Mouse (Mus musculus): ENCODE measurements around the gene Plin5. TPM values are rescaled to one million over a fixed set of nuclear protein-coding genes. Genes with fewer than 3 reads are reported as not detected.

Plin5 gene
- 0.37 and 0.65 TPM in 2 replicates for polyA plus RNA-seq (2012; rRNA removed)

GRCm38 (mm10) chr17:56117251-56117710, at the start of gene Plin5:
Gene Plin5, minus strand, starts transcription at chr17:56117596.

DNA sequence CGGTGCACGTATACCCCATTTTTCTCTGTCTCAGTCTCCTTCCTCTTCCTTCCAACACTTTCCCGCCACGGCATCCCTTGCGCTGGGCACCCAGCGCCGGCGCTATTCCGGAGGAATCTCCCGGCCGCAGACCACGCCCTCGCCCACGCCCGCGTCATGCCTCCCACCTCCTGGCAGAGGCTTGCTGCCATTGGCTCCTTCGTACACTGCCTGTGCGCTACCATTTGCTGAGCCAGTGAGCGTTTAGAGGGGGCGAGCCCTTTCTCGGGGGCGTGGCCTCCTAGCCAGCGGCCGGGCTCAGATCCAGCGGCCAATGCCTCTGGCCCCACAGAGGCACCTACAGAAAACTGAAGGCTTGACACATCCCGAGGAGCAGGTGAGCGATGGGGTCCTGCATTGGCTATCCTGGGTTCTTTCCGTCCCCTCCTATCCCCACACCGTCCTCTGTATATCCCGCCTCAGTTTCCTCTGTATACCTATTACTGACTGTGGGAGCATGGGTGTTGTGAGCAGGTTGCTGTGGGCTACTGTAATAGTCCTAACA, 44.9 kb upstream of the Plin5 start, which contains the start of gene Tnfaip8l1:
TSS of gene Tnfaip8l1 (plus strand) at position 247 of the 544 bp plus-strand sequence.

GRCm38 (mm10) chr17:56139858-56140595, 22.6 kb upstream of the Plin5 start, which contains the start of gene Sema6b:
Gene Sema6b, minus strand, starts transcription at chr17:56140343.

GRCm38 (mm10) chr17:56121826-56122225, 4.4 kb upstream of the Plin5 start, which contains the start of gene Lrg1:
Gene Lrg1, minus strand, starts transcription at chr17:56122001.

GRCm38 (mm10) chr17:56109219-56110051, 8.0 kb downstream of the Plin5 start, which contains the start of gene Plin4:
Gene Plin4, minus strand, starts transcription at chr17:56109803.

DNA sequence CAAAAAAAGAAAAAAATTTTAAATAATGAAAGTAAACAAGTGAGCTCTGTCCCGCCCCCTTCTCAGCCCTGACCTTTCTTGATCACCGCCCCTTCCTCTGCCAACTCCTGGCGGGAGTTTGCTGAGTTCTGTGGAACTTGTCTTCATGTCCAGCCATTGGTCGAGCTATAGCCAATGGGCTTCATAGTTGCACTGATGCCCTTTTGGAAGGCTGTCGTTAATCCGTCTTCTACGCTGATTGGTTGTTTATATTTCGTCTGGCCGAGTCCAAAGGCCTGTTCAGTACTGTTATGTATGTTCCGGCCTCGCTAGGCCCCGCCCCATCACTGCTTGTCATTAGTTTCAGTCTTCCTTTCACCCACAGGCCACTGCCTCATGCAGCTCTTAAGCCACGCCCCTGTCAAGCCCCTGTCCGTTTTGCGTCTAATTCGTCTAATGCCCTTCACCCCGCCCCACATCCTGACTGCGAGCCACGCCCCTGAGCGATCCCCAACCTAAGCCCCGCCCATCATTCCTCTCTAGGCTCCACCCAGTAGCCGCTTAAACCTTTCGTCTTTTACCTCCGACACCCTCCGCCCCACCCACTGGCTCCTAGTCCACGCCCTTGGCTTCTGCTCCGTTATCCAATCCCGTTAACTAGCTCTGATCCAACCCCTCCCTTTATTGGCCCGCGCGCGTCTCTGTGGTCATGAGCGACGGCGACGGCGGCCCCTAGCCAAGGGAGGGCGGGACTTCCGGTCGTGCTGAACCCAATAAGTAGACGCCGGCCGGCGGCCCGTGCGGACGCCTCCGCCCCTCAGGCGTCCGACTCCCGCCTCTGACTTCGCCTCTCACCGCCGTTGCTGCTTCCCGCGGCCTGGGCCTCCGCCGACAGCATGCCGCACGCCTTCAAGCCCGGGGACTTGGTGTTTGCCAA, 38.3 kb downstream of the Plin5 start, which contains the start of gene Hdgfl2:
TSS of gene Hdgfl2 (plus strand) at position 755 of the 916 bp plus-strand sequence.

DNA sequence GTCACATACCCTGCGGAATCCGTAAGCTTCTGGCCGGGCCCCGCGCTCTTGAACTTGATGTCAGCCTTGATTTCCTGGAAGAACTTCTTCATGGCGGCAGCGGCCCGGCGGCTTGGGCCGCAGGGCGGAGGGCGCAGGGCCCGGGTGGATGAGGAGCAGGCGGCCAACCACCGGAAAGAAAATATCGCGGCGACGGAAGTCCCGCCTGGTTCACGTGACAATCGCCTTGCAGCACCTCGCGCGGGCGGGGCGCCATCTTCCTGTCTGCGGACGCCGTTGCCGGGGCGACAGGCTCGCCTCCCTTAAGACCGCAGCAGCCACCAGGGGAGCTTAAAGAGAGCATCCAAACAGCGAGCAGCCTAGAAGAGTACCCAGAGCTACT, 42.6 kb downstream of the Plin5 start, which contains the start of gene Ubxn6:
TSS of gene Ubxn6 (minus strand) at position 202 of the 382 bp plus-strand sequence.

Other genes starting within 250 kb of the Plin5 start
- gene Zfp119a, start 238.7 kb downstream of the Plin5 start, polyA plus RNA-seq (2012; rRNA removed): 0.27 and 0.41 TPM in 2 replicates
- gene Zfp959, start 225.5 kb downstream of the Plin5 start, polyA plus RNA-seq (2012; rRNA removed): 0.38 and 0.45 TPM in 2 replicates
- gene Zfp119b, start 168.1 kb downstream of the Plin5 start, polyA plus RNA-seq (2012; rRNA removed): 0.07 and 0.08 TPM in 2 replicates
- gene Ebi3, start 165.0 kb downstream of the Plin5 start, polyA plus RNA-seq (2012; rRNA removed): 5.3 and 6.3 TPM in 2 replicates
- gene Yju2, start 158.5 kb downstream of the Plin5 start, polyA plus RNA-seq (2012; rRNA removed): 7.9 and 8.1 TPM in 2 replicates
- gene Shd, start 147.1 kb downstream of the Plin5 start, polyA plus RNA-seq (2012; rRNA removed): 3.8 and 4.6 TPM in 2 replicates
- 1.3 and 1.6 TPM in 2 replicates for gene Fsd1, start 131.1 kb downstream of the Plin5 start, polyA plus RNA-seq (2012; rRNA removed)
- gene Stap2, start 112.0 kb downstream of the Plin5 start, polyA plus RNA-seq (2012; rRNA removed): 110 and 127 TPM in 2 replicates
- 132 and 198 TPM in 2 replicates for gene Mpnd, start 111.9 kb downstream of the Plin5 start, polyA plus RNA-seq (2012; rRNA removed)
- 64.4 and 75.5 TPM in 2 replicates for gene Sh3gl1, start 81.0 kb downstream of the Plin5 start, polyA plus RNA-seq (2012; rRNA removed)
- 3.0 and 3.6 TPM in 2 replicates for gene Chaf1a, start 77.2 kb downstream of the Plin5 start, polyA plus RNA-seq (2012; rRNA removed)
- 59.7 and 66.8 TPM in 2 replicates for gene Ubxn6, start 42.6 kb downstream of the Plin5 start, polyA plus RNA-seq (2012; rRNA removed)
- gene Hdgfl2, start 38.0 kb downstream of the Plin5 start, polyA plus RNA-seq (2012; rRNA removed): 28.7 and 35.8 TPM in 2 replicates
- 19.6 and 23.9 TPM in 2 replicates for gene Plin4, start 7.8 kb downstream of the Plin5 start, polyA plus RNA-seq (2012; rRNA removed)
- gene Lrg1, start 4.4 kb upstream of the Plin5 start, polyA plus RNA-seq (2012; rRNA removed): 14.3 and 21.9 TPM in 2 replicates
- gene Sema6b, start 22.7 kb upstream of the Plin5 start, polyA plus RNA-seq (2012; rRNA removed): 8.0 and 8.2 TPM in 2 replicates
- gene Tnfaip8l1, start 44.9 kb upstream of the Plin5 start, polyA plus RNA-seq (2012; rRNA removed): 13.1 and 13.6 TPM in 2 replicates
- gene Mydgf, start 66.3 kb upstream of the Plin5 start, polyA plus RNA-seq (2012; rRNA removed): 95.9 and 109 TPM in 2 replicates
- 47.5 and 53.8 TPM in 2 replicates for gene Dpp9, start 101.3 kb upstream of the Plin5 start, polyA plus RNA-seq (2012; rRNA removed)
- gene Fem1a, start 139.2 kb upstream of the Plin5 start, polyA plus RNA-seq (2012; rRNA removed): 33.4 and 34.7 TPM in 2 replicates
- gene Ticam1, start 159.2 kb upstream of the Plin5 start, polyA plus RNA-seq (2012; rRNA removed): 42.4 and 48.5 TPM in 2 replicates
- 49.5 and 51.8 TPM in 2 replicates for gene Plin3, start 175.3 kb upstream of the Plin5 start, polyA plus RNA-seq (2012; rRNA removed)
- gene Arrdc5, start 182.7 kb upstream of the Plin5 start, polyA plus RNA-seq (2012; rRNA removed): not detected in 2 replicates
- 14.5 and 15.3 TPM in 2 replicates for gene Uhrf1, start 185.7 kb upstream of the Plin5 start, polyA plus RNA-seq (2012; rRNA removed)
- 39.1 and 44.1 TPM in 2 replicates for gene Kdm4b, start 208.5 kb upstream of the Plin5 start, polyA plus RNA-seq (2012; rRNA removed)